Mouse (Mus musculus) left cerebral cortex, adult 9 months (tissue): Measurements from ENCODE around the gene Ptprh.
"Not testable (repeated sequence)": the region's sequence is repeated elsewhere in the genome, so short reads cannot be mapped to it uniquely, and the experiment has no call there.

Experiments used
- DNase-seq, 2 experiments: peaks; one replicate each; pipeline ENCODE4 v3.0.0; 2022; ENCODE audit warnings: low spot score in 2 of 2

The Ptprh gene

DNA sequence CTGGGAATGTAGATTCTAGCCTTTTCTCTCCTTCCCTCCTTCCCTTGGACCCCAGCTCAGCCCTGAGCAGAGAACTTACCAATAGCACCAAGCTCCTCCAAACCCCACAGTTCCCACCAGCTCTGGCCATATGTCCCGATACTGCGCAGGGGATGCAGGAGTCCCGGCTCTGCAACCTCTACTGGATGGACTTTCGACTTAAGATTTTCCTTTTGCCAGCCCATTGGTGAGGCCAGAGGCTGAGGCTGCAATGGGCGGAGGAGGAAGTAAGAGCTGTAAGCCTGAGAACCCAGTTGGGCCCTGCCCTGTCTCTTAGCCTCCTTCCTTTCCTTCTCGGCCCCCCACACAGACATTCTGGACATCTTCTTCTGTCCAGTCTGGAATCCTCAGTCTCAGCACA, 872 bp downstream of the Ptprh start:
- DNase-seq: no peak

DNA sequence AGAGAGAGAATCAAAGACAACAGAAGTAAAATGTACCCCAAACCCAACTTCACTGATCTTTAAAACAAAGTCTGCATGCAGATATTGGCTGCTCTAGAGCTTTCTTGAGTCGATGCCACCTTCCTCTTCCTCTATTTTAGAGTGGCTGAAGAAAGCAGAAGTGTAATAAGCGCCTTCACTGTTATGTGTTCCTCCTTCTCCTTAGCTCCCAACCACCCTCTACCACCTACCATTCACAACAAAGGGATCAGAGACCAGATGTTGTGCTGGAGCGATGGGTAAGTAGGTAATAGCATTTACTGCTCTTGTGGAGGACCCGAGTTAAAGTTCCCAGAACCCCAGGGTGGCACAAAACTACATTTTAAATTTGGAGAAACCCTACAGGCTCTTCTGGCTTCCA, 6.8 kb downstream of the Ptprh start:
- not testable (repeated sequence) for DNase-seq

DNA sequence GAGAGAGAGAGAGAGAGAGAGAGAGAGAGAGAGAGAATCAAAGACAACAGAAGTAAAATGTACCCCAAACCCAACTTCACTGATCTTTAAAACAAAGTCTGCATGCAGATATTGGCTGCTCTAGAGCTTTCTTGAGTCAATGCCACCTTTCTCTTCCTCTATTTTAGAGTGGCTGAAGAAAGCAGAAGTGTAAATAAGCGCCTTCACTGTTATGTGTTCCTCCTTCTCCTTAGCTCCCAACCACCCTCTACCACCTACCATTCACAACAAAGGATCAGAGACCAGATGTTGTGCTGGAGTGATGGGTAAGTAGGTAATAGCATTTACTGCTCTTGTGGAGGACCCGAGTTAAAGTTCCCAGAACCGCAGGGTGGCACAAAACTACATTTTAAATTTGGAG, 22.4 kb downstream of the Ptprh start:
- not testable (repeated sequence) for DNase-seq

DNA sequence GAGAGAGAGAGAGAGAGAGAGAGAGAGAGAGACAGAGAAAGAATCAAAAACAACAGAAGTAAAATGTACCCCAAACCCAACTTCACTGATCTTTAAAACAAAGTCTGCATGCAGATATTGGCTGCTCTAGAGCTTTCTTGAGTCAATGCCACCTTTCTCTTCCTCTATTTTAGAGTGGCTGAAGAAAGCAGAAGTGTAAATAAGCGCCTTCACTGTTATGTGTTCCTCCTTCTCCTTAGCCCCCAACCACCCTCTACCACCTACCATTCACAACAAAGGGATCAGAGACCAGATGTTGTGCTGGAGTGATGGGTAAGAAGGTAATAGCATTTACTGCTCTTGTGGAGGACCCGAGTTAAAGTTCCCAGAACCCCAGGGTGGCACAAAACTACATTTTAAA, 31.5 kb downstream of the Ptprh start:
- not testable (repeated sequence) for DNase-seq

DNA sequence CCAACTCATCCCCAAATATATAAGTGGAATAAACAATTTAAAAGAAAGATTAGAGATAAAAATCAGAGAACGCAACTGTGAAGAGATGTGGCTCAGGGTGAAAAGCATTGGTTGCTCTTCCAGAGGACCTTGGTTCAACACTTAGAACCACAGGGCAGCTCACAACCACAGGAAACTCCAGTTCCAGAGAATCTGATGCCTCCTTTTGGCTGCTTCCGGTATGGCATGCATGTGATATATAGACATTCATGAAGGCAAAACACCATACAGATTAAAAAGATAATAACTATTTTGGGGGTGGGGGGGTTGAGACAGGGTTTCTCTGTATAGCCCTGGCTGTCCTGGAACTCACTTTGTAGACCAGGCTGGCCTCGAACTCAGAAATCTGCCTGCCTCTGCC, 41.2 kb downstream of the Ptprh start:
- no peak for DNase-seq

DNA sequence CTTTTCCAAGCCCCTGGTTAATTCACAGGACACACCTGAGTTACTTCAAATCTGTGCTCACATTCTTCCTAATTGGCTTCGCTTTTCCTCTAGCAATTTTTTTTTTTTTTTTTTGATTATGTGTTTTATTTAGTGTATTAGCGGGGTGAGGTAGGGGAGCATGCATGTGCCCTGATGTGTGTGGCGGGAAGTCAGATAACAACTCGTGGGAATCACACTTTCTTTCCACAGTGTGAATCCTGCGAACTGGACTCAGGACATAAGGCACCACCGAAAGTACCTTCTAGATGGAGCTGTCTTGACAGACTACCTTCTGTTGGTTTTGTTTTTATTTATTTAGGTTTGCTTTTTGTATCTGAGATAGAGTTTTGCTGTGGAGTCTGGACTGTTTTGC, 46.7 kb downstream of the Ptprh start:
- no peak for DNase-seq

DNA sequence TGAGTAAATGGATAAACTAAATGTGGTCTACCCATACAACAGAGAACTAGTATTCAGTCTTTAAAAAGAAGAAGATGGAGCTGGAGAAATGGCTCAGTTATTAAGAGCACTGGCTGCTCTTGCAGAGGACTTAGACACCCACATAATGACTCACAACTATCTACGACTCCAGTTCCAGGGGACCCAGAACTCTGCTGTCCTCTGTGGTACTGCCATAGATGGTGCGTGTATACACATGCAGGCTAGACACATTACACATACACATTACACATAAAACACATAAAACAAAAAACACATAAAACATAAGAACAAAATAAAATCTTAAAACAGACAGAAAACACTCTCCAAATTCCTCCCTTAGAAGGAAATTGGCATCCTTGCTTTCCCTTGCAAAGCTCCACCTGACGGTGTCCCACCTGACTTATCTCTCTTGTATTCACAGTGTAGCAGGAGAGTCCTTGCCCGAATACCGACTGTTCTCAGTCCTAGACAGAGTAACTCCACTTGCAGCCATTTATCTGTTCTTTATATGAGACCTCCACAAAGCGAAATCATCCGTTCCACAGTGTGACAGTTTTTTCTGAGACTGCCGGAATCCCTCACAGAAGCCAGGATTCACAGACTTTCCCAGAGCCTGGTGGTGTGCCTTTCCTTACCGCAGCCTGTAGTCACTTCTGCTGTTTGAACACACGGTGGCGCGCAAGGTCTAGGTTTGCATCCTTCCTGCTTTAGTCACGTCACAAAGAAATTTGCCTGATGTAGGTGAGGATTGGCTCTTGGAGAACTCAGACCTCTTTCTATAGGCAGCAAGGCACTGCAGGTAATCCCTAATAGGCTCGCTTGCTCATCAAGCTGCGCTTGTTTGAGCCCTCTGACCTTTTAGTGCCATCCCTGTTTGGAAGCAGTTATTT, 47.3 kb downstream of the Ptprh start:
- peak; percentile 62 to 82 for DNase-seq

DNA sequence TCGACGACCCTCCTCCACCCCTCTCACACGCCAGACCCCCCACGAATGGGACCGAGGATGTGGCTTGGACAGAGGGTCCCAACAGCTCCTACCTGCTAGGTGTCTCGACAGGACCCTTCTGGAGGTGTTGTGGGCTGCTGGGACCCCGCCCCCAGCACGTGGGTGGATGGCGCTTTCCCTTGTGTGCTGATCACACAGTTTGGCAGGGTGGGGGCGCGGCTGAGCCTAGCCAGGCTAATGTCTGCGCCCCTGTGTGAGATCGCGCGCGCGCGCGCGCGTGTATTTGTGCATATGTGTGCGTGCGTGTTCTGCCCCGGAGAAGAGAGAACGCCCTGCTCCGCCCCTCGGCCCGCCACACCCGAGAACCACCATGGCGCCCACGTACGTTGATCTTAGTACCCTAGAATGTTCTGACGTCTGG, 56.6 kb downstream of the Ptprh start, which contains the start of gene Syt5:
Syt5 (minus strand) TSS at position 321 of the 421 bp plus-strand sequence.
- peak; percentile 61 to 76 for DNase-seq

DNA sequence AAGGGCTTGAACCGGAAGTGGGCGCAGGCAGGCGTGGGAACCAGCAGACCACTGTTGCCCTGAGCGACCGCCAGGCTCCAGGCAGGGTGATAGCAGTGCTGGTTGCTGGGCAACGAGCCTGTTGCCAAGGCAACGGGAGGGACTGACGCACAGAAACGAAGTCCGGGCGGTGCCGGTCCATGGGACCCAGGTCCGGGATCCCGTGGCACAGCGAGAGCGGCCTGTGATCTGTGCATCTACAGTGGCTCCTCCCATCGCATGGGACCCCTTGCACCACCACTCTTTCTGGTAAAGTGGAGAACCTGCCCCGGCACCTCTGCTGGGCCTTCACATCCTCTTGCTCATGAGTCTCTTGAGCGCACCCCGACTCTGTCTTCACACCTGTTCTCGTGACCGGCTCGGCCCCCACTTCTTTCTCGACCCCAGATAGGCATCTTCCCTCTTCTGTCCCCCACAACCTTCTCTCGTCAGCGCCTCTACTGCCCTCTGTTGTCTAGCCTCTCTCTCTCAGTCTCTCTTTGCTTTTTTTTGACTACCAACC, 57.2 kb downstream of the Ptprh start:
- DNase-seq: peak; percentile 89 to 95

DNA sequence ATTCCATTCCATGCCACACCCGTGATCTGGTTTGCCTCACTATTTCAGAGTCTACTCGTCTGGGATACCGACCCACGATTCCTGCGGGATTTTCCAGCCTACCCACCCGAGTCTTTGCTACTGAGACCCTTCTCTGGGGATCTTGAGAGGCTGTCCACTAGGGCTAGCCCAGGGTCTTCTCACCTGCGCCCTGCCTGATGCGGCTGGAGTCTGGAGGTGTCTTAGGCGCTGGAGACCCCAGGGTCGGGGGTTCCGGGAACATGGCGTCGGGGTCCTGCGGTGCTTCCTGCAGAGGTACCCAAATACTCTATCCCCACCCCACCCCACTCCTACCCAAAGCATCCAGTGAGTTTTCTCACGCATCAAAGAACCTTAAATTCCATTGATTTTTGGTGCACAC, 57.8 kb downstream of the Ptprh start:
- DNase-seq: peak in 1 of 2 experiments; percentile 29

DNA sequence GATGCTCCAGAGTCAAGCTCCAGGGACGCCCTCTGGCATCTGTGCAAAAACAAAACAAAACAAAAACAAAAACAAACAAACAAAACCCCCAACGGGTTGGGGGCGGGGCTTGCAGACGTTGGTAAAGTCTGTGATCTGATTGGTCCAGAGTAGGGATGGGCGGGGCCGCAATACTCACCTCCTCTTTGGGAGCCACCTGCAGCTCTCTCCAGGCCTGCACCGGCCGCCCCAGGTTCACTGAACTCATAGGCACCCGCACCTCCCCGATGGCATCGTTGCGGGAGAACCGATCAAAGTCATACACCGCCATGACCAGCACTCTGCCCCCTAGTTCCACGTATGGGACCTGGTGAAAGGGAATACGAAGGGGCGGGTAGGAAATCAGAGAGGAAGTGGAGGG, 61.8 kb downstream of the Ptprh start:
- DNase-seq: no peak

DNA sequence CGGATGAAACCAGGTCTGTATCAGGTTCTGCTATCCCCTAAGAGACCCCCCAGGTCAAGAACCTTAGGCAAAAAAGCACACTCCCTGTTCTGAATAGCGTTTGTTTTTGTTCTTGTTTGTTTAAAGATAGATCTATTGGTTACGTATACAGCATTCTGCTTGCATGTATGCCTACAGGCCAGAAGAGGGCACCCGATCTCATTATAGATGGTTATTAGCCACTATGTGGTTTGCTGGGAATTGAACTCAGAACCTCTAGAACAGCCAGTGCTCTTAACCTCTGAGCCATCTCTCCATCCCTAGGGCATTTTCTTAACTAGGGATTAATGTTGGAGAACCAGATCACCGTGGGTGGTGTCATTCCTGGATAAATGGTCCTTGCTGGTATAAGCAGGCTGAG, 62.5 kb downstream of the Ptprh start:
- DNase-seq: no peak

DNA sequence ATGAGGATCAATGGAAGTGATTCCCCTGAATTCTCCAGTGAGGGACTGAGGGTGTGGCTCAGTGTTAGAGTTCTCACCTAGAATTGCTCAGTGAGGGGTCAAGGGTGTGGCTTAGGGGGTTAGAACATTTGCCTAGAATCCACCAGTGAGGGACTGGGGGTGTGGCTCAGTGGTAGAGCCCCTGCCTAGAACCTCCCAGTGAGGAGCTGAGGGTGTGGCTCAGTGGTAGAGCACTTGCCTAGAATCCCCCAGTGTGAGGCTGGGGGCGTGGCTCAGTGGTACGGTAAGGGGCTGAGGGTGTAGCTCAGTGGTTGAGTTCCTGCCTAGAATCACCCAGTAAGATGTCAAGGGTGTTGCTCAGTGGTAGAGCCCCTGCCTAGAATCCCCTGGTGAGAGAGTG, 64.8 kb downstream of the Ptprh start:
- DNase-seq: no peak

DNA sequence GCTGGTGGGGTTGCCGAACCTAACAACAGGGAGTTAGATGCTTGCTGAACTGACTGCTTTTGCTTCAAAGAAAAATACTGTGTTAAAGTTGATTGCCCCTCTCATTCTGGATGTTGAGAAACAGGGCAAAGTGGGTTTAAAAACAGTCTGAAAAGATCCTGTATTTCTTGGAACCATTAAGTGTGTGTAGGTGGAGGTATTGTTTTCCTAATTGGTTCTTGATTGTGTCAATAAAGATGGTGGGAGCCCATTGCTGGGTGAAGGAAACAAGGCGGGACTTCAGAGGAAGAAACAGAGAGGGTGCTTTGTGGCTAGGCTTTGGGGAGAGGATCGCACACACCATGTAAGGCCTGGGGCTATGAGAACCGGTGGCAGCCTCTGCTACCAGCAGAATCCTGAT, 66.7 kb downstream of the Ptprh start:
- no peak for DNase-seq

DNA sequence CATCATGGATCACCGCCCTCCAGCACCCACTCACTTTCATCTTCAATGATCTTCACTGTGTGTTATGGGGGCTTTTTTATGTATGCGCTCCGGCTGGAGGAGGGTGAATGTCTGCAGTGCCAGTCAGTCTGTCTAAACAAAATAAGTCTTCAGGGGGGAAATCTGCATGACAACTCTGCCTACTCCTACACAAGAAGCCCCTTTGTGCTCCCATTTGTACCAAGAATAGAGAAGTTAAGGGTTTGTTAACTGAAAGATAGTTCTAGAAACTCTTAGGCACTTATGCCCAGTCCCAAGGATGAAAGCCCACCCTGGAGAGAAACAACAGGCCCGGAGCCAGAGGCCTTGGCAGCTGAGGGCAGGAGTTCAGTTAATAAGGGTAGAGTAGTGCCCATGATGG, 67.5 kb downstream of the Ptprh start:
- no peak for DNase-seq

DNA sequence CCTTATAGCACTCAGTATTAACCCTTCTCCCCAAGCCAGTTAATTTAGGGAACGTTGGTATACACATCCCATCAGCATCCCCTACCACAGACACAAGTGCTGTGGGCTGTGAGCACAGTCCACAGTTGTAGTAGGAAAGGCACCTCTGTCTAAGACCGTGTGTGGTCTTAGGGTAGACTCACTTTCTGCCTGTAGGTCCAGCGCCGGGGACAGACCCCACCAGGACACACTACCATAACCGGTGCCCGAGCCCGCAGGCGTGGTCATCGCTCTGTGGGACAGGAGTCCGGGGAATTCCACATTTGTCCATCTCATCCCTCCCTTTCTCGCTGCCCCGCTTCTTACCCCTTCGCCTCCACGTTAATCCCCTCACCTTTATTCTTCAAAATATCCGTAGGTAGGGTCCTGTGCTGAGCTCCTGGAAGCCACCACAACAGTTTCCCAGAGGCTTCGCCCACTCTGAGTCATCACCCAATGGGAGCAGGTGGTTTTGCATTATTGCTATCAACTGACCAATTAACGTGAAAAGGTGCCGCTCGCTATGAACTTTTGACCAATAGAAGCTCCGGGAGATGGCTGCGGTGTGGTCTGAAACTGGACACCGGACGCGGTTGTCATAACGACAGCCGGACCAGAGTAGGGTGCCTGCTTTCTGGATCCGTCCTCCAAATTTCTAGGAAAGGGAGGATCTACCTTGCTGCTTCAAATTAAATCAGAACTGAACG, 71.7 kb downstream of the Ptprh start, which contains the start of gene Dnaaf3:
Dnaaf3 (minus strand) TSS at position 449 of the 725 bp plus-strand sequence.
- no peak for DNase-seq

DNA sequence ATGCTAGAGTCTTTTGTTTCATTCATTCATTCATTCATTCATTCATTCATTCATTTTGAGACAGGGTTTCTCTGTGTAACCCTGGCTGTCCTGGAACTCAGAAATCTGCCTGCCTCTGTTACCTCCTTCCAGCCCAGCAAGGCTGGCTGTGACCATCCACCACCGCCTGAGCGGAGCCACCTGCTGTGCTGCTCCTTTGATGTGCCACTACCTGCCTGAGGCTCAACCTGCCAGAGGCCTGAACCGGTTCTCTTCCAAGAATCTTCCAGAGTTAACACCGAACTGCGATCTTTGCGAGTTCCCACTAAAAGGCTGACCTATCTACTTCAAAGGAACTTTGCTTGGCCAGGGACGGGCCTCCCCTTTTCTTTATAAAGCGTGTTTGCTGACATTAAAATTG, 73.7 kb downstream of the Ptprh start:
- DNase-seq: not testable (repeated sequence)

DNA sequence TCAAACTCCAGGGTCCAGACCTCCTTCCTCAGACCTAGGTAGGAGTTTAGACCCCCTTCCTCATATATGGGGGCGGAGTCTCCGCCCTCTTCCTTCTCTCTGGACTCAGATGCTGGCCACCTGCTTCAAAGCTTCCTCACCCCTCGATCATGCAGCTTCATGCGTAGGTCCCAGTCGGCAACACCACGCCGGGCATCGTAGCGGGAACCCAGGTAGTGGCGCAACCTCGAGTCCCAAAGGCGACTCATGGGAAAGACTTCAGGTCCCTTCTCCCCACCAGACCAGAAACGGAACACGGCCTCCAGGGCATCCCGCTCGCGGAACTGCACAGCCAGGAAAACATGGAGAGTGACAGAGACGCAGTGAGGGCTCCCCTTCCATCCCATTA, 76.5 kb downstream of the Ptprh start:
- no peak for DNase-seq

DNA sequence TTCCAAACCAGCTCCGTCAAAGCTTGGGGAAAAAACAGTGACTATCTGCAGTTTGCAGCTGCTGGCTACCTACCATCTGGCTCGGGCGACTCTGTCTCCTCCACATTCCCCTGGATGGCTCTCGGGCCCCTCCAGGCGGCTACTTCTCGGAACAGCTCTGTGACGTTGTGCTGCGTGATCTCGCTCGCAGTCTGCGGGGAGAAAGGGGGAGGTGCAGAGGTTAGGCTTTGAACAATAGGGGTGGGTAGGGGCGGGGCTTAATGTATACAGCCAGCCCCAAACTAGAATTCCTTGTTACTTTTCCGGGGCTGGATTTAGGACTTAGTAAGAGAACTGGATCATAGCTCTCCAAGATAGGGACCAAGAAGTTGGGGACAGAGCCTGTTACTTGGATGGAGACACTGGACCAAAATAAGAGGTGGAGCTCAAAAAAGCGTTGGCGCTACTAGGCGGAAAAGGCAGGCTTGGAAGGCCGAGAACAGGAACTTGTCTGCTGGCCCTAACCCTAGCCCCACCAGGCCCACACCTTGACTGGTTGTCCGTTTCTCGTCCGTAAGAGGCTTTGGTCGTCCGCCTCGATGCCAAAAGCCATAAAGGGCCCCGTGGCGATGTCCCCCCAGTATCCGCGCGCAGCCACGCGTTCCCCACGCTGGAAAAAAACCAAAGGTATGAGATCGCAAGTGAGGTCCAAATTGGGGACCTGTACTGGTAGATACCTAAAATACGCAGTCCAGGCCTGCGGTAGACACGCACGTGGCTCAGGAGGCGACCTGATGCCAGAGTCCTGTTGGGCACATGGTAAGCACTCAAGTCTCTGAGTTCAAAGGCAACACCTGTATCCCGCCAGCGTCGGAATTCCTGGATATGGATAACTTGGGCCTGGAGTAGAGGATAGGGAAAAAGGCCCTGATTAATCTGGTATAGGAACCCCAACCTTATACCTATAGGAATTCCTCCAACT, 77.2 kb downstream of the Ptprh start:
- DNase-seq: peak in 1 of 2 experiments; percentile 73

DNA sequence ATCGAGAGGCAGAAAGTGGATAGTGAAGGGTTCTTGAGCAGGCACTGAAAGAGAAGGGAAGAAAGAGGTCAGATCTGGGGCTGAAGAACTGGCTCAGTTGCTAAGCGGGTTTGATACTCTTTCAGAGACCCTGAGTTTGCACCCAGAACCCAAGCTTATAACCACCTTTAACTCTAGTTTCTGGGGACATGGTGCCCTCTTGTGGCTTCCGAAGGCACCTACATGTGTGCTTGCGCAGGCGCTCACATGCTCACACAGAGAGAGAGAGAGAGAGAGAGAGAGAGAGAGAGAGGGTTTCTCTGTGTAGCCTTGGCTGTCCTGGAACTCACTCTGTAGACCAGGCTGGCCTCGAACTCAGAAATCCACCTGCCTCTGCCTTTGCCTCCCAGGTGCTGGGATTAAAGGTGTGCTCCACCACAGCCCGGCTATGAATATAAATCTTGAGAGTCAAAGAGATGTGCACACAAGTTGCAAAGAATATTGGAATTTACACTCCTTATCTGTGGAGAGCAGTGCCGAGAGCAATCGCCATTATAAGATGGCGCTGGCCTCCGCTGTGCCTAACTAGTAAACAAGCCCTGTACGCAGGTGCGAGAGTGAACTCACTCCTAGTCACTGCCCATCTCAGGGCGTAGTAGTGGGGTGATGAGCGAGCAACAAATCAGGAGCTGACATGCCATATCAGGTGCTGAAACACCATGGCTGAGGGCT, 79.5 kb downstream of the Ptprh start, which contains the start of gene Tnni3:
Tnni3 (minus strand) TSS at position 18 of the 711 bp plus-strand sequence.
- peak in 1 of 2 experiments; percentile 52 for DNase-seq
